Mouse (Mus musculus): ENCODE results near the gene Mrps18c. TPM values are rescaled to one million over a fixed set of nuclear protein-coding genes. Genes with fewer than 3 reads are reported as not detected.

Mrps18c gene
- polyA plus RNA-seq, 1 experiment from 2014 or later: 217 TPM

DNA sequence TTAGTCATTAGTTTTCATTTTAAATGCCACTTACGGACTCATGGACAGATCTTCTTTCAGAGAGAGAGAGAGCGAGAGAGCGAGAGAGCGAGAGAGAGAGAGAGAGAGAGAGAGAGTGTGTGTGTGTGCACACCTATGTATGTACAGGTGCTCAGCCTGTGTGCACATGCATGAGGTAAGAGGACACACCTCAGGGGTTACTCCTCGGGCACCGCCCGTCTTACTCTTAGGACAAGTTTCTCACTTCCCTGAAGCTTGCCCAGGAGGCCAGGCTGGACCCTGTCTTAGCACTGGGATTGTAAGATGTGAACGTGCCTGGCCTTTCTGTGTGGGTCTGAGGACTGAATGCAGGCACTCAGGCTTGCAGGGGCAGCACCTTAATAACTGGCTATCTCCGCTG is 10.9 kb upstream of the Mrps18c start:
- WGBS: 93% methylated on average over 9 of the region's 9 CpGs
- DNase-seq (ENCODE audit: extremely low spot score, low spot score): no peak
- H3K27ac ChIP-seq: no peak overlapping the region
- H3K27me3 ChIP-seq (ENCODE audit: poor library complexity, severe bottlenecking): no peaks in the 10 kb centered on the region
- H3K9me3 ChIP-seq: no peaks in the 10 kb centered on the region
- H3K4me1 ChIP-seq: no peaks in the 10 kb centered on the region
- no peak overlapping the region for H3K4me3 ChIP-seq
- peaks cover 99% of the 10 kb centered on the region for H3K36me3 ChIP-seq (replicated peaks)

DNA sequence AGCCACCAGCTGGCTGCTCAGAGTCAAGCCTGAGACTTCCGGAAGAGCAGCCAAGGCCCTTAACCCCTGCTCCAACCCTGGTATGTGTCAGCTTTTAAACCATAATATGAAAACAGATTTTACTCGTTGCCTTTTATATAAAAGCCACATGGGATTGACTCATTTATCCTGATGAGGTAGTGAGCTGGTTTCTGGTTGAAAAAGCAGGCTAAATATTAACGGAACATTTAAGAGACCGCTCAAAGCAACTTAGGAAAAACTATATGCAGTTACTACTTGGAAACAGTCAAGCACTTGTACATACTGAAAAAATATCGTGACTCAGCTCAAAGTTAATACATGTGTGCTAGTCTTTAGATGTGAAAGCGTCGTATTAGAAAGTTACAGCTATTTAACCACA is 6.2 kb upstream of the Mrps18c start:
- Histone ChIP-seq H3K4me3 (no peak overlapping the region), H3K27ac (no peak overlapping the region), H3K9me3 (no peaks in the 10 kb centered on the region), H3K27me3 (ENCODE audit: poor library complexity, severe bottlenecking) (no peaks in the 10 kb centered on the region), H3K4me1 (peaks cover 3% of the 10 kb centered on the region), H3K36me3 (replicated peaks) (peaks cover 95% of the 10 kb centered on the region)
- WGBS: 92% methylated on average over 7 of the region's 7 CpGs
- no peak for DNase-seq (ENCODE audit: extremely low spot score, low spot score)

DNA sequence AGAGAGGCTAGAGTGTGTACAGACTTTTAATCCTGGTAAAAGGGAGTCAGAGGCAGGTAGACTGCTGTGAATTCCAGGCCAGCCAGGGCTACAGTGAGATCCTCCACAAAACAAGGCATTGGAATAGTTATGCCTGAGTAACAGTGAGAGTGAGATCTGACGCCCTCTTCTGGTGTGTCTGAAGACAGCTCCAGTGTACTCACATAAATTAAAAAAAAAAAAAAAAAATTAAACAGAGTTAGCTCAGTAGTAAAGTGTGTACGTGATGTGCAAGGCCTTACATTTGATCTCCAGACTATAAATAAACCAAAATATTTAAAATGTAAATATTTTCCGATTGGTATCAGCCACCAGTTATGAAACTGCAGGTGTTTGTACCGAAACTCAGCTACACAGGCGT is 4.3 kb upstream of the Mrps18c start:
- H3K9me3 ChIP-seq: no peaks in the 10 kb centered on the region
- no peak for DNase-seq (ENCODE audit: extremely low spot score, low spot score)
- H3K4me3 ChIP-seq: no peak overlapping the region
- no peak overlapping the region for H3K27ac ChIP-seq
- H3K27me3 ChIP-seq (ENCODE audit: poor library complexity, severe bottlenecking): no peaks in the 10 kb centered on the region
- WGBS: 86% methylated on average over 5 of the region's 5 CpGs
- peaks cover 14% of the 10 kb centered on the region for H3K4me1 ChIP-seq
- H3K36me3 ChIP-seq (replicated peaks): peaks cover 77% of the 10 kb centered on the region

DNA sequence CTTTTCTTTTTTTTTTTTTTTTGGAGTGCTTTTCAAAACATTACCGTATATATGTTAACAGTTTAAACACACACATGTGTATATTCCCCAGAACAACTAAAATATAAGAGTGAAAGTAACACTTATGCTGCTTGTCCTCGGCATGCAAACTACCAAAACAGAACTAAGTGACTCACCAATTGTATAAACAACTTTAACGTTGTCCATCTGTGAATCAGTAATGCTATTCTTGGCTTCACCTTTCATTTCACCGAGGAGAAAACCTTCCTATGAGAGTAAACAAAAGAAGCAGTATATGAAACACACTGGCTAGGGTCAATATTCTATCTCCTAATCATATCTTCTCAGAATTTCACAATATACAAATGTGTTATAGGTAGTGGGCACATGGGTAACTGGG is 19.9 kb downstream of the Mrps18c start:
- no peak overlapping the region for H3K27ac ChIP-seq
- no peaks in the 10 kb centered on the region for H3K9me3 ChIP-seq
- no peaks in the 10 kb centered on the region for H3K27me3 ChIP-seq (ENCODE audit: poor library complexity, severe bottlenecking)
- WGBS: 88% methylated on average over 4 of the region's 4 CpGs
- peaks cover 43% of the 10 kb centered on the region for H3K36me3 ChIP-seq (replicated peaks)
- no peak for DNase-seq (ENCODE audit: extremely low spot score, low spot score)
- H3K4me3 ChIP-seq: no peak overlapping the region
- peaks cover 13% of the 10 kb centered on the region for H3K4me1 ChIP-seq

DNA sequence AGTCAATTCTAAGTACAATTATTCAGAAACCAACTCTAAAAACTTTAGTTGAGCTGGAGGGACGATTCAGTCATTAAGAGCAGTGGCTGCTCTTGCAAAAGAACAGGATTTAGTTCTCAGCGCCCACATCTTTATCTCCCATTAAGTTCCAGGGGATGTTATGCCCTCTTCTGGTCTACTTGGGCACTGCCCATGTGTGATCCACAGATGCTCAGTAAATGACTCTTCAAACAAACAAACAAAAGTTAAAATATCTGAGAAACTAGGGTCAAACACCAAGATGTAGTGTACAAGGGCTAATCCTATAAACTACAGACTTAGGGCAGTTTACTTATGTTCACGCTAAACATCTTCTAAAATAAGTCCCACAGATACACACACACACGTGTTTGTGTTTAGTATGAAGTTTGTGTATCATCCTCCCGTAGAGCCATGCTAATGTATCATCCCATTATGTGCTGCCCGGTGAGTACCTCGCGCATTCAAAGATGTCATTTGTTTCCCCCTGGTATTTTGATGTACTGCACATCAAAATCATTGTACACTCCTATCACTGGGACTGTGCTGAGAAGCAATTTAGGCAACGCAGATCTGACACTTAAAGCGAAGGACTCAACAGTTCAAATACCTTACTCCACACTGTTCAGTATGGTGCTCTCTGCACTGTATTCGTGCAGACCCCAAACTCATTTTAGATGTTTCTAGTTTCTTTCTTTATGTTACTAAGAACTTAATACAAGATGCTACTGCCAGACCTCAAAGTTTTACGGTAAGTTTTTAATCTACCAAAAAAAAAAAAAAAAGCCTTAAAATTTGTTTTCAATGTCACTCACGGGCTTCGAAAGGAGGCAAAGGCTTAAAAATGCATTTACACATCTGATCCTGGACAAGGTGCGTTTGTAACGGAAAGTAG is 21.4 kb downstream of the Mrps18c start:
- 36% methylated on average over 16 of the region's 16 CpGs for WGBS
- Histone ChIP-seq H3K4me3 (peak overlapping the region; percentile 94), H3K4me1 (peaks cover 13% of the 10 kb centered on the region), H3K27me3 (ENCODE audit: poor library complexity, severe bottlenecking) (no peaks in the 10 kb centered on the region), H3K27ac (peak overlapping the region; percentile 98), H3K9me3 (no peaks in the 10 kb centered on the region), H3K36me3 (replicated peaks) (peaks cover 31% of the 10 kb centered on the region)
- no peak for DNase-seq (ENCODE audit: extremely low spot score, low spot score)

DNA sequence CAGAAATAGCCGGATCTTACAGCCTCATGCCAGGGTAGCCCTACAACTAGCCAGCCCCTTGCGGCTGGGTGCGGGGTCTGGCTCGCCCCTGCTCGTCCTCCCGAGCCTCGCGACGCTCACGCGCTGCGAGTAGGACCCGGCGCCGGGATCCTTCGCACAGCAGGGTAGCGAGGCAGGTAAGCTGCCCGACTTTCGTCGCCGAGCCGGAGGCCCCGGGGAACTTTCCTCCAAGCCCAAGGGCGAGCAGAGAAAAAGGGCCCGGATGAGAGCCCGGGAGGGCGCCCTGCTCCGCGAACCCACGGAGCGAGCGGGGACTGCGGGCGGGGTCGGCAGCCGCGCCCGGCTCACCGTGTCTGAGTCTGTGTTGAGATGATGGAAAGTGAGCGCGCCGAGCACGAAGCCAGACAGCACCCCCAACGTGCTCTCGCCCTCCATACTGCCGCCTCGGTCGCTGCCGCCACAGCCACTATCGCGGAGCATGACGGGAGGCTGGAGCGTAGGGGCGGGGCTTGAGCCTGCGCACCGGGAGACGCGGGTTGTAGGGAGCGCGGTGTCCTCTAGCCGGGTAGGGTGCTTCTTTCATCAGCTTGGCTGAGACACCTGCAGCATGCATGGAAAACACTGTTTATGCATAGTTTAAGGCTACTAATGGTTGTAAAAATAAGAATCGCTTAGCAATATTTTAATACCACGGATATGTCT is 22.2 kb downstream of the Mrps18c start, which contains the start of gene Abraxas1:
TSS of gene Abraxas1 (minus strand) at position 483 of the 702 bp plus-strand sequence.
- under 1% methylated on average over 63 of the region's 63 CpGs for WGBS
- H3K4me1 ChIP-seq: peaks cover 13% of the 10 kb centered on the region
- no peaks in the 10 kb centered on the region for H3K9me3 ChIP-seq
- no peaks in the 10 kb centered on the region for H3K27me3 ChIP-seq (ENCODE audit: poor library complexity, severe bottlenecking)
- peak; percentile 81 for DNase-seq (ENCODE audit: extremely low spot score, low spot score)
- peak within 1 kb of the TSS; percentile 98 for H3K27ac ChIP-seq
- peaks cover 24% of the 10 kb centered on the region for H3K36me3 ChIP-seq (replicated peaks)
- H3K4me3 ChIP-seq: peak within 1 kb of the TSS; percentile 94

DNA sequence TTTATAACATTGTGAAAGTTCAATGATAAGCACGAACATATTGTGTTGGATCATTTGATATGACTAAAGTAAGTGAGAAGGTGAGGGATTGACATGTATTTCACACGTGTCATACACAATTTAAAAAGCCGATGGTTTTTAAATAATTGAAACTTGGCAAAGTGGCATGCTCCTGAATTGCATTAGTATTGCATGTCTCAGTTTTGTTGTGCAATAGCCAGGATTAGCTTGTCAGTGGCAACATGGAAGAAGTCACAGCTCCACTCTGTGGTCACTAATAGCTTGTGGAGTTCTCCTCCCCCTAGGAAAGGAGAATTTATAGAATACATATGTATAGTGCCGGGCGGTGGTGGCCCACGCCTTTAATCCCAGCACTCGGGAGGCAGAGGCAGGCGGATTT is 22.9 kb downstream of the Mrps18c start:
- no peak for DNase-seq (ENCODE audit: extremely low spot score, low spot score)
- Histone ChIP-seq H3K27me3 (ENCODE audit: poor library complexity, severe bottlenecking) (no peaks in the 10 kb centered on the region), H3K4me3 (peak overlapping the region; percentile 94), H3K27ac (no peak overlapping the region), H3K4me1 (peaks cover 13% of the 10 kb centered on the region), H3K36me3 (replicated peaks) (peaks cover 17% of the 10 kb centered on the region), H3K9me3 (no peaks in the 10 kb centered on the region)
- 82% methylated on average over 8 of the region's 8 CpGs for WGBS

DNA sequence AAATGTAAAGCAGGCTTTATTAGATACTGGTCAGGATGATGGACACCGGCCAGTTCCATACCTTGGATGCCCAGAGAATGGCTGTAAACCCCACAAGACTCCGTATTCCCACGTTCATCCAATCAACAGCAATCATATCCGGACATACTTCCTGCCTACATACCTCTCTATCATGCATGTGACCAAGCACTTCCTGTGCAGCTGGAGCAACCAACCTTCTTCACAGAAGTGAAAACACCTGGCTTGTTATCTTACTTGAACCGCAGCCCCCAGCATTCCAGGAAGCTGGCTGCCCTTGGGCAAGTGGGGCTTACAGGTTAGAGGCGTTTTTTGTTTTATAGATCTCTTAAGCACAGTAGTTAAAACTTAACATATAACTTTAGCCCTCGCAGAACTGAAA is 24.4 kb downstream of the Mrps18c start:
- WGBS: 91% methylated on average over 7 of the region's 7 CpGs
- H3K9me3 ChIP-seq: no peaks in the 10 kb centered on the region
- DNase-seq (ENCODE audit: extremely low spot score, low spot score): no peak
- H3K27ac ChIP-seq: no peak overlapping the region
- peaks cover 13% of the 10 kb centered on the region for H3K4me1 ChIP-seq
- no peak overlapping the region for H3K4me3 ChIP-seq
- H3K27me3 ChIP-seq (ENCODE audit: poor library complexity, severe bottlenecking): no peaks in the 10 kb centered on the region
- H3K36me3 ChIP-seq (replicated peaks): peaks cover 3% of the 10 kb centered on the region

DNA sequence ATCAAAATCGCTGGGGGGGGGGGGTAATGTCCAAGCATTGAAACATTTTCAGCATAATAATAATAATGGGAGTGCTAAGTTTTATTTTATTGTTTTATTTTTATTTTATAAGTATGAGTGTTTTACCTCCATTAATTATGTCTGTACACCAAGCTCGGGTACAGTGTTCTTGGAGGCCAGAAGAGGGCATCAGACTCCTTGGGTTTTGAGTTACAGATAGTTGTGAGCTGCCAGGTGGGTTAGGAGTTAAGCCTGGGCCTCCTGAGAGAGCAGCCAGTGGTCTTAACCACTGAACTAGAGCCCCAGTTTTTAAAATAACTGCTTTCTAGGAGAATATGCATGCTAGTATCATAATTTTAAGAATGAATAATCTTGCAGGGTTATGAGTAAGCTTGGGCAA is 27.5 kb downstream of the Mrps18c start:
- no peaks in the 10 kb centered on the region for H3K4me1 ChIP-seq
- WGBS: 32% methylated on average over 2 of the region's 2 CpGs
- DNase-seq (ENCODE audit: extremely low spot score, low spot score): no peak
- H3K4me3 ChIP-seq: no peak overlapping the region
- no peaks in the 10 kb centered on the region for H3K27me3 ChIP-seq (ENCODE audit: poor library complexity, severe bottlenecking)
- H3K27ac ChIP-seq: no peak overlapping the region
- H3K9me3 ChIP-seq: no peaks in the 10 kb centered on the region
- H3K36me3 ChIP-seq (replicated peaks): no peaks in the 10 kb centered on the region

DNA sequence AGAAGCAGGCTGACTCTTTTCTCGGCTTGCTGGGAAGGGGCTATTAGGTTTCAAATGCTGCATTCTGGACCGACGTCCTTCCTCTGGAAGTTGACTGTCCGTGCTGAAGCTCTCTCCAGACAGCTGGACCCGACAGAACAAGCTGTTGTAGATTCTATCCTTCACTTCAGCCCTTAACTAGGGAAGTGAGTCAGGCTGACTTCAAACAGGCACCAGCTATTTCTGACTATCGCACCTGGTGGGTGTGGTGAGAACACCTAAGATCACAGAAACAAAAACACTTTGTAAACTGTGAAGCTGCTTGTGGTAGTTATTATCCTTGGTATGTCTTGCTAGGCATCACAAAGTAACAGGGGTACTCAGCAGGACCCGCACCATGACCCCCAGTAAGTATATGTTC is 28.1 kb downstream of the Mrps18c start:
- Histone ChIP-seq H3K27ac (no peak overlapping the region), H3K36me3 (replicated peaks) (no peaks in the 10 kb centered on the region), H3K4me3 (no peak overlapping the region), H3K27me3 (ENCODE audit: poor library complexity, severe bottlenecking) (no peaks in the 10 kb centered on the region), H3K4me1 (no peaks in the 10 kb centered on the region), H3K9me3 (no peaks in the 10 kb centered on the region)
- no peak for DNase-seq (ENCODE audit: extremely low spot score, low spot score)
- WGBS: 76% methylated on average over 7 of the region's 7 CpGs

DNA sequence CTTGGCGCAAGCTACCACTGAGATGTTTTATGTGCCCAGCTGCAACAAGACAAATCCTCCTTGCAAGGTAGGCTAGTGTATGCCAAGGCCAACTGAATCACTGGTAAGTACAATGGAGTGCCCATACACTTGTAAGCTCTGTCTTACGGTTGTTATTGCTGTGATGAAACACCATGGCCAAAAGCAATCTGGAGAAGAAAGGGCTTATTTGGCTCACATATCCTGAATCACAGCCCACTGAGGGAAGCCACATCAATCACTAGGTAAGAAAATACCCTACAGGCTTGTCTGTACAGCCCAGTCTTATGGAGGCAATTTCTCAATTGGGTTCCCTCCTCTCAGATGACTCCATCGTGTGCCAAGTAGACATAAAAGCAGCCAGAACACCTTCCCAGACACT is 30.3 kb downstream of the Mrps18c start:
- Histone ChIP-seq H3K27ac (no peak overlapping the region), H3K9me3 (no peaks in the 10 kb centered on the region), H3K36me3 (replicated peaks) (no peaks in the 10 kb centered on the region), H3K27me3 (ENCODE audit: poor library complexity, severe bottlenecking) (no peaks in the 10 kb centered on the region), H3K4me3 (no peak overlapping the region), H3K4me1 (no peaks in the 10 kb centered on the region)
- DNase-seq (ENCODE audit: extremely low spot score, low spot score): no peak
- WGBS: 89% methylated on average over 3 of the region's 3 CpGs

DNA sequence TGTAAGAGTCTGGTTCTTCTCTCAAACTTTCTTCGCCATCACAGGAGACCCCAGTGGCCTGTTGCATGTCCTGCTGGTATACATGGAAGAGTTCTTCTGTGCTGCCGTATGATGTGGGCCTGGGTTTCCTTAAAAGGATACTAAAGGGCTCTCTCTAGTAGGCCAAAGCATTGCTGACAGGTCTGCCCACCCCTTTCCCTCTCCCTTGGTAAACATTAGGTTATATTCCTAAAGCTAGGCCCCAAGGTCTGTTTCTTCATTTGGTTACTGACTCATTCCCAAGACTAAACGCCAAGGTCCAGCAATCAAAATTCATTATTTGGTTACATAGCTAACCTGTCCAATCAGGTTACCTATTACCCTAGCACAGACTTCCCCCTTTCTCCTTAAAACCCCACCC is 34.3 kb downstream of the Mrps18c start:
- H3K36me3 ChIP-seq (replicated peaks): no peaks in the 10 kb centered on the region
- H3K9me3 ChIP-seq: no peaks in the 10 kb centered on the region
- 81% methylated on average over 3 of the region's 3 CpGs for WGBS
- no peaks in the 10 kb centered on the region for H3K4me1 ChIP-seq
- no peak for DNase-seq (ENCODE audit: extremely low spot score, low spot score)
- H3K27ac ChIP-seq: no peak overlapping the region
- H3K4me3 ChIP-seq: no peak overlapping the region
- no peaks in the 10 kb centered on the region for H3K27me3 ChIP-seq (ENCODE audit: poor library complexity, severe bottlenecking)

DNA sequence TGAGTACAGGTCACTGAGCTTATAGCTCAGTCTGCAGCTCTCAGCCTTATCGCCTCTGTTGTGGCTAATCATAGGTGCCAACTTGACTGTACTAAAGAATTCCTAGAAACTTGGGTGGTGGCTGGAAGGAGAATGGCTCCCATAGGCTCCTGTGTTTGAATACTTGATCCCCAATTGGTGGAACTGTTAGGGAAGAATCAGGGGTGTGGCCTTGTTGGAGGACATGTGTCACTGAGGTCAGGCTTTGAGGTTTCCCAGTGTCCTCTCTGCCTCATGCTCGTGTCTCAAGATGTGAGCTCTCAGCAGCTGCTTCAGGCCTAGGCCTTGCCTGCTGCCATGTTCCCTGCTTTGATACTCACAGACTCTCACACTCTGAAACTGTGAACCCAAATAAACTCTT is 35.4 kb downstream of the Mrps18c start:
- no peak overlapping the region for H3K4me3 ChIP-seq
- no peaks in the 10 kb centered on the region for H3K9me3 ChIP-seq
- no peak overlapping the region for H3K27ac ChIP-seq
- no peak for DNase-seq (ENCODE audit: extremely low spot score, low spot score)
- no peaks in the 10 kb centered on the region for H3K27me3 ChIP-seq (ENCODE audit: poor library complexity, severe bottlenecking)
- no peaks in the 10 kb centered on the region for H3K4me1 ChIP-seq
- 82% methylated on average over 2 of the region's 2 CpGs for WGBS
- no peaks in the 10 kb centered on the region for H3K36me3 ChIP-seq (replicated peaks)

Data from forebrain, embryonic 10.5 days (tissue).